Mouse (Mus musculus): ENCODE results near the gene Hils1. TPM values are rescaled to one million over a fixed set of nuclear protein-coding genes. Genes with fewer than 3 reads are reported as not detected.

Hils1 gene
- polyA plus RNA-seq, 1 experiment from 2014 or later = not detected

- Histone ChIP-seq H3K9me3 (no peaks in the 10 kb centered on the region), H3K4me2 (replicated peaks) (no peak overlapping the region), H3K9ac (no peak overlapping the region), H3K4me3 (no peak overlapping the region), H3K4me1 (peaks cover 47% of the 10 kb centered on the region), H3K27ac (no peak overlapping the region), H3K27me3 (no peaks in the 10 kb centered on the region), H3K36me3 (peaks cover 67% of the 10 kb centered on the region)
- ATAC-seq (ENCODE audit: insufficient number of reproducible peaks, insufficient read depth, low FRiP score, low TSS enrichment) = no peak
- WGBS = 89% methylated on average over 16 of the region's 16 CpGs
These were observed 30.7 kb downstream of the Hils1 start for GRCm38 (mm10) chr11:94998041-94998531.

GRCm38 (mm10) chr11:95000128-95000527 lies 32.7 kb downstream of the Hils1 start:
- Histone ChIP-seq H3K27ac (peak overlapping the region; percentile 37), H3K9me3 (no peaks in the 10 kb centered on the region), H3K4me1 (peaks cover 27% of the 10 kb centered on the region), H3K27me3 (no peaks in the 10 kb centered on the region), H3K4me3 (no peak overlapping the region), H3K9ac (no peak overlapping the region), H3K36me3 (peaks cover 84% of the 10 kb centered on the region), H3K4me2 (replicated peaks) (0 out of 2 replicates have a peak overlapping the region, but pooled peaks have one; percentile 18)
- 76% methylated on average over 8 of the region's 8 CpGs for WGBS
- ATAC-seq (ENCODE audit: insufficient number of reproducible peaks, insufficient read depth, low FRiP score, low TSS enrichment) = no peak

- Histone ChIP-seq H3K9ac (no peak overlapping the region), H3K27ac (peak overlapping the region; percentile 37), H3K9me3 (no peaks in the 10 kb centered on the region), H3K27me3 (no peaks in the 10 kb centered on the region), H3K4me1 (peaks cover 23% of the 10 kb centered on the region), H3K4me2 (replicated peaks) (peak overlapping the region; percentile 18; the same call in 1 of the 2 replicates), H3K4me3 (no peak overlapping the region), H3K36me3 (peaks cover 89% of the 10 kb centered on the region)
- 42% methylated on average over 4 of the region's 4 CpGs for WGBS
- no peak for ATAC-seq (ENCODE audit: insufficient number of reproducible peaks, insufficient read depth, low FRiP score, low TSS enrichment)
These were observed 33.2 kb downstream of the Hils1 start for GRCm38 (mm10) chr11:95000548-95000947.

GRCm38 (mm10) chr11:95001058-95001457 lies 33.7 kb downstream of the Hils1 start:
- H3K27me3 ChIP-seq = no peaks in the 10 kb centered on the region
- peak; percentile 32; the same call in 1 of the 2 replicates for ATAC-seq (ENCODE audit: insufficient number of reproducible peaks, insufficient read depth, low FRiP score, low TSS enrichment)
- H3K9ac ChIP-seq = no peak overlapping the region
- H3K4me3 ChIP-seq = no peak overlapping the region
- no peaks in the 10 kb centered on the region for H3K9me3 ChIP-seq
- peak overlapping the region; percentile 37 for H3K27ac ChIP-seq
- WGBS = 3% methylated on average over 8 of the region's 8 CpGs
- peak overlapping the region; percentile 18; the same call in 1 of the 2 replicates for H3K4me2 ChIP-seq (replicated peaks)
- peaks cover 23% of the 10 kb centered on the region for H3K4me1 ChIP-seq
- peaks cover 91% of the 10 kb centered on the region for H3K36me3 ChIP-seq

- no peak overlapping the region for H3K4me2 ChIP-seq (replicated peaks)
- H3K27me3 ChIP-seq = no peaks in the 10 kb centered on the region
- 89% methylated on average over 21 of the region's 21 CpGs for WGBS
- no peak overlapping the region for H3K27ac ChIP-seq
- H3K9ac ChIP-seq = no peak overlapping the region
- no peak for ATAC-seq (ENCODE audit: insufficient number of reproducible peaks, insufficient read depth, low FRiP score, low TSS enrichment)
- H3K36me3 ChIP-seq = peaks cover 85% of the 10 kb centered on the region
- H3K9me3 ChIP-seq = no peaks in the 10 kb centered on the region
- no peak overlapping the region for H3K4me3 ChIP-seq
- H3K4me1 ChIP-seq = peaks cover 27% of the 10 kb centered on the region
These were observed 34.4 kb downstream of the Hils1 start for GRCm38 (mm10) chr11:95001584-95002347.

GRCm38 (mm10) chr11:95002705-95003104 lies 35.3 kb downstream of the Hils1 start:
- no peaks in the 10 kb centered on the region for H3K27me3 ChIP-seq
- peaks cover 36% of the 10 kb centered on the region for H3K4me1 ChIP-seq
- no peak overlapping the region for H3K4me2 ChIP-seq (replicated peaks)
- no peak for ATAC-seq (ENCODE audit: insufficient number of reproducible peaks, insufficient read depth, low FRiP score, low TSS enrichment)
- H3K36me3 ChIP-seq = peaks cover 76% of the 10 kb centered on the region
- WGBS = 93% methylated on average over 8 of the region's 8 CpGs
- H3K4me3 ChIP-seq = no peak overlapping the region
- no peak overlapping the region for H3K27ac ChIP-seq
- H3K9me3 ChIP-seq = no peaks in the 10 kb centered on the region
- H3K9ac ChIP-seq = no peak overlapping the region

- Histone ChIP-seq H3K9ac (no peak overlapping the region; the same call in 1 of the 2 replicates), H3K9me3 (no peaks in the 10 kb centered on the region), H3K4me3 (no peak overlapping the region), H3K4me2 (replicated peaks) (no peak overlapping the region), H3K36me3 (peaks cover 59% of the 10 kb centered on the region), H3K27me3 (no peaks in the 10 kb centered on the region), H3K4me1 (peaks cover 46% of the 10 kb centered on the region), H3K27ac (0 out of 2 replicates have a peak overlapping the region, but pooled peaks have one; percentile 9)
- no peak for ATAC-seq (ENCODE audit: insufficient number of reproducible peaks, insufficient read depth, low FRiP score, low TSS enrichment)
- 81% methylated on average over 12 of the region's 12 CpGs for WGBS
These were observed 36.9 kb downstream of the Hils1 start for GRCm38 (mm10) chr11:95004136-95004936.

- peaks cover 43% of the 10 kb centered on the region for H3K4me1 ChIP-seq
- H3K9me3 ChIP-seq = no peaks in the 10 kb centered on the region
- H3K9ac ChIP-seq = no peak overlapping the region; the same call in 1 of the 2 replicates
- no peaks in the 10 kb centered on the region for H3K27me3 ChIP-seq
- H3K36me3 ChIP-seq = peaks cover 54% of the 10 kb centered on the region
- no peak for ATAC-seq (ENCODE audit: insufficient number of reproducible peaks, insufficient read depth, low FRiP score, low TSS enrichment)
- no peak overlapping the region for H3K4me2 ChIP-seq (replicated peaks)
- no peak overlapping the region for H3K4me3 ChIP-seq
- no peak overlapping the region for H3K27ac ChIP-seq
- WGBS = 47% methylated on average over 6 of the region's 6 CpGs
These were observed 37.5 kb downstream of the Hils1 start for GRCm38 (mm10) chr11:95004937-95005198.

- H3K27ac ChIP-seq = peak overlapping the region; percentile 64
- peaks cover 33% of the 10 kb centered on the region for H3K4me1 ChIP-seq
- no peaks in the 10 kb centered on the region for H3K9me3 ChIP-seq
- ATAC-seq (ENCODE audit: insufficient number of reproducible peaks, insufficient read depth, low FRiP score, low TSS enrichment) = no peak
- 19% methylated on average over 4 of the region's 4 CpGs for WGBS
- H3K4me3 ChIP-seq = peak overlapping the region; percentile 35; the same call in 1 of the 2 replicates
- H3K4me2 ChIP-seq (replicated peaks) = peak overlapping the region; percentile 56
- no peak overlapping the region for H3K9ac ChIP-seq
- peaks cover 43% of the 10 kb centered on the region for H3K36me3 ChIP-seq
- no peaks in the 10 kb centered on the region for H3K27me3 ChIP-seq
These were observed 38.6 kb downstream of the Hils1 start for GRCm38 (mm10) chr11:95006038-95006437.

- Histone ChIP-seq H3K27me3 (no peaks in the 10 kb centered on the region), H3K4me3 (peak overlapping the region; percentile 35), H3K27ac (peak overlapping the region; percentile 64), H3K9ac (peak overlapping the region; percentile 46; the same call in 1 of the 2 replicates), H3K4me2 (replicated peaks) (peak overlapping the region; percentile 56), H3K9me3 (no peaks in the 10 kb centered on the region), H3K36me3 (peaks cover 38% of the 10 kb centered on the region), H3K4me1 (peaks cover 39% of the 10 kb centered on the region)
- peak; percentile 37; the same call in 1 of the 2 replicates for ATAC-seq (ENCODE audit: insufficient number of reproducible peaks, insufficient read depth, low FRiP score, low TSS enrichment)
- 2% methylated on average over 27 of the region's 27 CpGs for WGBS
These were observed 39.3 kb downstream of the Hils1 start for GRCm38 (mm10) chr11:95006525-95007219.

GRCm38 (mm10) chr11:95007418-95007817 lies 40.0 kb downstream of the Hils1 start:
- 78% methylated on average over 3 of the region's 3 CpGs for WGBS
- Histone ChIP-seq H3K9ac (peak overlapping the region; percentile 46; the same call in 1 of the 2 replicates), H3K4me3 (no peak overlapping the region; the same call in 1 of the 2 replicates), H3K27me3 (no peaks in the 10 kb centered on the region), H3K4me2 (replicated peaks) (peak overlapping the region; percentile 56; the same call in 1 of the 2 replicates), H3K4me1 (peaks cover 46% of the 10 kb centered on the region), H3K9me3 (no peaks in the 10 kb centered on the region), H3K36me3 (peaks cover 30% of the 10 kb centered on the region), H3K27ac (peak overlapping the region; percentile 64; the same call in 1 of the 2 replicates)
- ATAC-seq (ENCODE audit: insufficient number of reproducible peaks, insufficient read depth, low FRiP score, low TSS enrichment) = no peak
